Mouse (Mus musculus) cerebellum, adult 11-12 months (tissue): ENCODE measurements at regions not wholly inside any gene's neighbourhood (a gene's known extent, or its start where the extent isn't known, plus 50 kb on each side); places are given as distances from the start of the nearest gene placed in this dataset.
"Not testable (repeated sequence)": the region's sequence is repeated elsewhere in the genome, so short reads cannot be mapped to it uniquely, and the experiment has no call there.

ENCODE experiments used
- DNase-seq: peaks from one replicate; pipeline ENCODE4 v3.0.0; 2022

GRCm38 (mm10) chr2:146728693-146729092 is 127.0 kb upstream of the Kiz start:
- DNase-seq: no peak

GRCm38 (mm10) chr2:146731081-146731480 is 124.6 kb upstream of the Kiz start:
- DNase-seq: no peak

GRCm38 (mm10) chr2:146732891-146733290 is 122.8 kb upstream of the Kiz start:
- DNase-seq: not testable (repeated sequence)

GRCm38 (mm10) chr2:146744396-146744795 is 111.3 kb upstream of the Kiz start:
- no peak for DNase-seq

GRCm38 (mm10) chr2:146745012-146745682 is 110.5 kb upstream of the Kiz start:
- DNase-seq: no peak

GRCm38 (mm10) chr2:146745683-146746047 is 110.0 kb upstream of the Kiz start:
- DNase-seq: peak; percentile 39

- no peak for DNase-seq
Observed at GRCm38 (mm10) chr2:146753988-146754387, 101.7 kb upstream of the Kiz start.

- no peak for DNase-seq
Observed at GRCm38 (mm10) chr2:146763522-146764144, 92.0 kb upstream of the Kiz start.

GRCm38 (mm10) chr2:146764313-146765255 is 91.1 kb upstream of the Kiz start:
- no peak for DNase-seq

GRCm38 (mm10) chr2:146774876-146775275 is 80.8 kb upstream of the Kiz start:
- DNase-seq: no peak

GRCm38 (mm10) chr2:146787132-146787810 is 68.4 kb upstream of the Kiz start:
- no peak for DNase-seq

- no peak for DNase-seq
Observed at GRCm38 (mm10) chr2:146787811-146788455, 67.7 kb upstream of the Kiz start.

GRCm38 (mm10) chr2:146792844-146793420 is 62.7 kb upstream of the Kiz start:
- no peak for DNase-seq

GRCm38 (mm10) chr2:146802973-146803372 is 52.7 kb upstream of the Kiz start:
- DNase-seq: no peak
